Mouse (Mus musculus) heart, postnatal 0 days (tissue): ENCODE results near the gene Ptbp1.

ENCODE experiments used
- CTCF ChIP-seq: IDR thresholded peaks from 2 replicates; pipeline ENCODE4 v1.5.1; 2016; ENCODE audit warnings: antibody characterized with exemption, control low read depth, low read depth
- EP300 ChIP-seq: IDR thresholded peaks from 2 replicates; pipeline ENCODE4 v1.6.1; 2016; ENCODE audit warnings: antibody characterized with exemption, low read depth

GRCm38 (mm10) chr10:79834769-79835398 lies 19.3 kb upstream of the Ptbp1 start:
- TF ChIP-seq CTCF (peak; percentile 92), EP300 (no peak)
